Mouse (Mus musculus) midbrain, embryonic 10.5 days (tissue): ENCODE data around the gene Rnf141. TPM values are rescaled to one million over a fixed set of nuclear protein-coding genes. Genes with fewer than 3 reads are reported as not detected.

Experiments
- DNase-seq: peaks from one replicate; pipeline ENCODE4 v3.0.0-alpha.2; 2017; ENCODE audit warnings: low spot score
- H3K27ac ChIP-seq: fragments of 300-500 bp; sonication (generic); replicated peaks from 2 replicates; pipeline ENCODE4 v1.5.1; 2016; ENCODE audit warnings: mild to moderate bottlenecking
- H3K27me3 ChIP-seq: fragments of 300-500 bp; sonication (generic); 2 replicates; pipeline ENCODE4 v1.6.1; 2016; ENCODE audit warnings: low read depth, mild to moderate bottlenecking; ENCODE audit not compliant: poor library complexity, severe bottlenecking
- H3K36me3 ChIP-seq: fragments of 300-500 bp; sonication (generic); 2 replicates; pipeline ENCODE4 v1.6.1; 2016; ENCODE audit warnings: mild to moderate bottlenecking, moderate library complexity
- H3K4me1 ChIP-seq: fragments of 300-500 bp; sonication (generic); 2 replicates; pipeline ENCODE4 v1.6.1; 2016
- H3K4me3 ChIP-seq: fragments of 300-500 bp; sonication (generic); 2 replicates; pipeline ENCODE4 v1.5.1; 2016; ENCODE audit warnings: mild to moderate bottlenecking, moderate library complexity
- H3K9me3 ChIP-seq: fragments of 300-500 bp; sonication (generic); replicated peaks from 2 replicates; pipeline ENCODE4 v1.6.1; 2016; ENCODE audit warnings: mild to moderate bottlenecking
- WGBS: fragments of 180-500 bp; shearing (Covaris S2); methylation state at CpG from one replicate; pipeline ENCODE4 v1.1.7; 2016; 5-methylcytosine and 5-hydroxymethylcytosine counted together
- polyA plus RNA-seq: library from polyadenylated mRNA; unstranded; fragments of >200 nt; fragmentation: Nextera tagmentation; extraction: Ambion mirVana; gene quantifications from 2 replicates; pipeline ENCODE4 v1.2.1, GENCODE M21; 2016

Gene Rnf141
- polyA plus RNA-seq, 1 experiment from 2014 or later = 22.2 TPM

- WGBS = 77% methylated on average over 1 of the region's 1 CpGs
- 0 out of 2 replicates have a peak overlapping the region, but pooled peaks have one; percentile 20 for H3K27ac ChIP-seq
- no peak overlapping the region for H3K4me3 ChIP-seq
- no peaks in the 10 kb centered on the region for H3K36me3 ChIP-seq
- DNase-seq = no peak
- H3K4me1 ChIP-seq = peaks cover 38% of the 10 kb centered on the region
- no peaks in the 10 kb centered on the region for H3K27me3 ChIP-seq
- H3K9me3 ChIP-seq = no peaks in the 10 kb centered on the region
These were observed 11.3 kb upstream of the Rnf141 start for GRCm38 (mm10) chr7:110855604-110856003.

- H3K9me3 ChIP-seq = no peaks in the 10 kb centered on the region
- H3K27ac ChIP-seq = no peak overlapping the region
- 86% methylated on average over 8 of the region's 8 CpGs for WGBS
- H3K27me3 ChIP-seq = no peaks in the 10 kb centered on the region
- no peak for DNase-seq
- H3K36me3 ChIP-seq = no peaks in the 10 kb centered on the region
- peaks cover 38% of the 10 kb centered on the region for H3K4me1 ChIP-seq
- H3K4me3 ChIP-seq = no peak overlapping the region
These were observed 10.8 kb upstream of the Rnf141 start for GRCm38 (mm10) chr7:110854927-110855546.

- DNase-seq = no peak
- Histone ChIP-seq H3K4me3 (no peak overlapping the region), H3K27ac (peak overlapping the region; percentile 38; the same call in 1 of the 2 replicates), H3K9me3 (no peaks in the 10 kb centered on the region), H3K4me1 (peaks cover 40% of the 10 kb centered on the region), H3K36me3 (no peaks in the 10 kb centered on the region), H3K27me3 (no peaks in the 10 kb centered on the region)
- WGBS = 79% methylated on average over 3 of the region's 3 CpGs
These were observed 10.3 kb upstream of the Rnf141 start for GRCm38 (mm10) chr7:110854519-110854918.

DNA sequence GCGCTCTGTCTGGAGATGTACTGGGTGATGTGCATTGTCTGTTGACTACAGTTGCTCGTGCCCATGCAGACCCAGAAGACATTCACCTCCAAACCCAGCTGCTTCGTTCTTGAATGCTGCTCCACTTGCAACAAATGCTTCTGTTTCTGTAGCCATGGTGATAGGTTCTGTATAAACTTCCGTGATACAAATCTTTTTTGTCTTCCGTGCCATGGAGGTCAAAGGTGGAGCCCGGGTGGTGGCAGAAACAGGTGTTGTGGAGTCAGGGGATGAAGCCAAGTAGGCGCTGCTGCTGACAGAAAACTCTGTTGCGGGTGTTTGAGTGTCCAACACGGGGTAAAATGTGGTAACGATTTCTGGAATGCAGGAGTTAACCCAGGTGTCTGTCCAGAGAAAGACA is 9.4 kb upstream of the Rnf141 start:
- H3K27ac ChIP-seq = peak overlapping the region; percentile 38; the same call in 1 of the 2 replicates
- 73% methylated on average over 10 of the region's 10 CpGs for WGBS
- peak; percentile 24 for DNase-seq
- H3K27me3 ChIP-seq = no peaks in the 10 kb centered on the region
- H3K4me3 ChIP-seq = no peak overlapping the region
- no peaks in the 10 kb centered on the region for H3K36me3 ChIP-seq
- peaks cover 40% of the 10 kb centered on the region for H3K4me1 ChIP-seq
- no peaks in the 10 kb centered on the region for H3K9me3 ChIP-seq

GRCm38 (mm10) chr7:110851541-110852203 is 7.4 kb upstream of the Rnf141 start:
- no peak for DNase-seq
- WGBS = 76% methylated on average over 7 of the region's 7 CpGs
- peaks cover 37% of the 10 kb centered on the region for H3K4me1 ChIP-seq

GRCm38 (mm10) chr7:110848371-110848770 is 4.1 kb upstream of the Rnf141 start:
- H3K4me3 ChIP-seq = no peak overlapping the region
- H3K27ac ChIP-seq = no peak overlapping the region
- DNase-seq = no peak
- 84% methylated on average over 1 of the region's 1 CpGs for WGBS
- no peaks in the 10 kb centered on the region for H3K9me3 ChIP-seq
- H3K36me3 ChIP-seq = no peaks in the 10 kb centered on the region
- peaks cover 13% of the 10 kb centered on the region for H3K4me1 ChIP-seq
- no peaks in the 10 kb centered on the region for H3K27me3 ChIP-seq

More at GRCm38 (mm10) chr7:110851541-110852203, 7.4 kb upstream of the Rnf141 start:
- Histone ChIP-seq H3K27me3 (no peaks in the 10 kb centered on the region), H3K36me3 (no peaks in the 10 kb centered on the region), H3K27ac (peak overlapping the region; percentile 55), H3K4me3 (no peak overlapping the region), H3K9me3 (no peaks in the 10 kb centered on the region)

GRCm38 (mm10) chr7:110847321-110847720 is 3.1 kb upstream of the Rnf141 start:
- Histone ChIP-seq H3K4me1 (peaks cover 18% of the 10 kb centered on the region), H3K9me3 (no peaks in the 10 kb centered on the region), H3K27me3 (no peaks in the 10 kb centered on the region), H3K27ac (no peak overlapping the region), H3K36me3 (no peaks in the 10 kb centered on the region), H3K4me3 (no peak overlapping the region)
- WGBS = 88% methylated on average over 2 of the region's 2 CpGs
- DNase-seq = no peak

DNA sequence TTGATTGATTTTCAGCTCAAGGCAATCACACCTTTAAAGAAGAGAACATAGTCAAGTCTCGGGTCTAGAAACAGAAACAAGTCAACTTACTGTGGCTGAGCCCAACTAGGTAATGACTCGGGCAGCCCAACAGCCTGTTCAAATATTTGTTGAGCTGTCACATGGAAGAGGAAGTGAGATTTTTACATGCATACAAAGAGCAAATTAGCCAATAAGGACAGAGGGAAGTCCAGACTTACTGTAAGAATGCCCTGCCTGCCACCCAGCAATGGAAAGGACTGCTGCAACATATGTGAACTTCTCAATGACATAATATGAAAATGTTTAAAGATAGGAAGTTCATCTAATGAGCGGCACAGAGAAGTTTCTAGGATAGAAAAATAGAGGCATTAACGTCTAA is 3.9 kb downstream of the Rnf141 start:
- Histone ChIP-seq H3K4me3 (no peak overlapping the region), H3K4me1 (peaks cover 12% of the 10 kb centered on the region), H3K36me3 (peaks cover 10% of the 10 kb centered on the region; the same call in 1 of the 2 replicates), H3K27ac (no peak overlapping the region), H3K9me3 (no peaks in the 10 kb centered on the region), H3K27me3 (no peaks in the 10 kb centered on the region)
- WGBS = 84% methylated on average over 4 of the region's 4 CpGs
- DNase-seq = no peak

GRCm38 (mm10) chr7:110834522-110834921 is 9.7 kb downstream of the Rnf141 start:
- no peaks in the 10 kb centered on the region for H3K9me3 ChIP-seq
- peaks cover 33% of the 10 kb centered on the region for H3K36me3 ChIP-seq
- no peak overlapping the region for H3K4me3 ChIP-seq
- 0 out of 2 replicates have a peak, but pooled peaks cover 2% of the 10 kb centered on the region for H3K4me1 ChIP-seq
- H3K27ac ChIP-seq = no peak overlapping the region
- no peak for DNase-seq
- whole genome bisulfite sequencing = 72% methylated on average over 3 of the region's 3 CpGs
- no peaks in the 10 kb centered on the region for H3K27me3 ChIP-seq

GRCm38 (mm10) chr7:110834018-110834417 is 10.2 kb downstream of the Rnf141 start:
- DNase-seq = no peak
- Histone ChIP-seq H3K27me3 (no peaks in the 10 kb centered on the region), H3K4me3 (no peak overlapping the region), H3K36me3 (peaks cover 38% of the 10 kb centered on the region), H3K4me1 (0 out of 2 replicates have a peak, but pooled peaks cover 2% of the 10 kb centered on the region), H3K9me3 (no peaks in the 10 kb centered on the region), H3K27ac (no peak overlapping the region)
- WGBS = 98% methylated on average over 1 of the region's 1 CpGs

DNA sequence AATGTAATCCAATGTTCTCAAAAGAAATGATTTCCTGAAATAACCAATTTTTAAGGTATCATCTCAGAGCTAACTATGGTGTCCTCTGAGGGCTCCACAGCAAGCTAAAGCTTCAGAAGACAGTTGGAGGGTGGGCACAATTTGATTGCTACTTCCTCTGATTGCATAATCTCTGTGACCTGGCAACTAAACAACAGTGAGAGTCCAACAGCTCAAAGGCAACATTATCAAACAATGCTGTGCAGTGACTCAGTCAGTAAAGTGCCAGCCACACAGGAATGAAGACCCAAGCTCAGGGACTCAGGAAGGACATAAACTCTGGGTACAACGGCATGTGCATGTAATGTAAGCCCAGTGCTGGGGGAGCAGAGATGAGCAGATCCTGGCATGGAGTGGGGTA is 11.2 kb downstream of the Rnf141 start:
- Histone ChIP-seq H3K27ac (no peak overlapping the region), H3K9me3 (no peaks in the 10 kb centered on the region), H3K4me3 (no peak overlapping the region), H3K27me3 (no peaks in the 10 kb centered on the region), H3K36me3 (peaks cover 48% of the 10 kb centered on the region), H3K4me1 (0 out of 2 replicates have a peak, but pooled peaks cover 2% of the 10 kb centered on the region)
- DNase-seq = no peak
- 90% methylated on average over 1 of the region's 1 CpGs for WGBS

GRCm38 (mm10) chr7:110823995-110824953 is 20.0 kb downstream of the Rnf141 start:
- H3K27ac ChIP-seq = no peak overlapping the region
- no peak for DNase-seq
- H3K4me3 ChIP-seq = no peak overlapping the region
- H3K27me3 ChIP-seq = no peaks in the 10 kb centered on the region
- no peaks in the 10 kb centered on the region for H3K9me3 ChIP-seq
- no peaks in the 10 kb centered on the region for H3K4me1 ChIP-seq
- peaks cover 54% of the 10 kb centered on the region for H3K36me3 ChIP-seq
- 92% methylated on average over 8 of the region's 8 CpGs for WGBS
